Mouse (Mus musculus): Measurements from ENCODE around the gene Gm49337. TPM values are rescaled to one million over a fixed set of nuclear protein-coding genes. Genes with fewer than 3 reads are reported as not detected.

Gm49337 gene
- total and polyA plus RNA-seq, 3 experiments = not detected

DNA sequence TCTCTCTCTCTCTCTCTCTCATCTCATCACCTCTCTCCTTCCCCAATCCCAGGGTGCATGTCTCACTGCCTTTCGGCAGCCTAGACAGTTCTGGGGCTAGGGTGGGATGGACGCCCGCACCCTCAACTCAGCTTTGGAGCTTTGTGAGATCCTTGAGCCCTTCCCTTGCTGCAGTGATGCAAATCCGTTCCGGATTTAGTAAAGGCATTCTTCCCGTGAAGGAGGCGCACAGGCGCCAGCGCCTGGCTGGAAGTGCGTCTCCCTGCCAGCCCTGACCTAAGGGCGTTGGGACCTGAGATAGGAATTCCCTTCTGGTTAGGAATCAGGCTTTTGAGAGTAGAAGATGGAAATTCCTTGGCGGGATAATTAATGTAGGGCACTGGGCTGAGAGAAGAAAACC, 9.6 kb downstream of the Gm49337 start:
- Histone ChIP-seq H3K9me3 (replicated peaks; ENCODE audit: insufficient read depth, low read length) (no peaks in the 10 kb centered on the region), H3K4me1 (ENCODE audit: control insufficient read depth in 1 of 2, insufficient read depth in 2 of 2, low read length in 2 of 2) (no peaks in the 10 kb centered on the region), H3K27me3 (ENCODE audit: control insufficient read depth in 1 of 2, insufficient read depth in 2 of 2, low read length in 2 of 2) (peaks cover 0 to 2% of the 10 kb centered on the region in 2 experiments; a peak in 1 of 4 replicates), H3K27ac (ENCODE audit: control insufficient read depth, low read depth, low read length) (no peak overlapping the region), H3K9ac (ENCODE audit: control insufficient read depth, low read depth, low read length, poor library complexity, severe bottlenecking) (no peak overlapping the region), H3K36me3 (ENCODE audit: control insufficient read depth in 1 of 2, insufficient read depth in 2 of 2, low read length in 2 of 2) (no peaks in the 10 kb centered on the region), H3K79me2 (ENCODE audit: control insufficient read depth, insufficient read depth, low read length, poor library complexity) (no peaks in the 10 kb centered on the region), H3K4me3 (ENCODE audit: control insufficient read depth in 1 of 2, insufficient read depth in 1 of 2, low read depth in 2 of 2, low read length in 2 of 2) (no peak overlapping the region)
- no peak for DNase-seq (ENCODE audit: low read depth, low spot score)
- TF ChIP-seq CHD1 (IDR thresholded peaks at IDR 0.05; ENCODE audit: low read depth, low read length) (no peak), NELFE (IDR thresholded peaks at IDR 0.05; ENCODE audit: low read depth, low read length) (no peak), MEF2A (IDR thresholded peaks at IDR 0.05; ENCODE audit: extremely low read depth, insufficient replicate concordance, low read depth, low read length, poor library complexity, severe bottlenecking) (no peak), EP300 (IDR thresholded peaks at IDR 0.05; ENCODE audit: low read depth in 1 of 2, low read length in 2 of 2) (no peak), GATA1 (IDR thresholded peaks at IDR 0.05; ENCODE audit: low read depth, low read length) (no peak), ETS1 (IDR thresholded peaks at IDR 0.05; ENCODE audit: low read depth, low read length) (no peak), MAZ (IDR thresholded peaks at IDR 0.05; ENCODE audit: low read depth, low read length) (no peak), KAT2A (conservative IDR thresholded peaks at IDR 0.05; ENCODE audit: low read depth, low read length) (no peak), MYC (IDR thresholded peaks at IDR 0.05; ENCODE audit: low read depth, low read length) (no peak), JUND (IDR thresholded peaks at IDR 0.05; ENCODE audit: low read depth, low read length) (no peak), POLR2A (IDR thresholded peaks at IDR 0.05; ENCODE audit: control insufficient read depth in 1 of 2, insufficient read depth in 1 of 2, low read depth in 1 of 2, low read length in 2 of 2, poor library complexity in 1 of 2) (no peak), USF1 (IDR thresholded peaks at IDR 0.05; ENCODE audit: low read depth, low read length) (no peak), BHLHE40 (IDR thresholded peaks at IDR 0.05; ENCODE audit: borderline replicate concordance, low read depth, low read length) (no peak), CHD2 (IDR thresholded peaks at IDR 0.05; ENCODE audit: low read length) (no peak), SMC3 (IDR thresholded peaks at IDR 0.05; ENCODE audit: low read depth, low read length) (no peak), RAD21 (IDR thresholded peaks at IDR 0.05; ENCODE audit: low read depth, low read length) (no peak), TAL1 (IDR thresholded peaks at IDR 0.05; ENCODE audit: low read length) (no peak), GABPA (IDR thresholded peaks at IDR 0.05; ENCODE audit: low read depth, low read length) (no peak)

DNA sequence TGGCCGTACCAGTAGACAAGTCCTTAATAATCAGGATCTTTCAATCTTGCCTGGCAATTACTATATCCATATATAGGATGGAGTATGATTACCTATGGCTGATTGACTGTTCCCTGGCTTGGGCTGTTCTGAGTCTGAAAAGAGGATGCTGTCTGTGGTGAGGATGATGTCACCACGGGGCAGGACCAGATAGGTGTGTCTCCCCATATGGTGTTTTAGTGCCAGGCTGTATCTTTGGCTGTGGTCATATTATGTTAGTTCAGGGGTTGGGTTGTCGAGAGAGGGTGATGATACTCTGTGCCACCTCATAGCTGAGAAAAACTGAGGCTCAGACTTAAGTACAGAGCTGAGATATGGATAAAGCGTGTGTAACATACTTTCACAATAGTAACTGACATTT, 11.9 kb downstream of the Gm49337 start:
- no peak overlapping the region for H3K4me3 ChIP-seq (ENCODE audit: control insufficient read depth in 1 of 2, insufficient read depth in 1 of 2, low read depth in 2 of 2, low read length in 2 of 2)
- no peaks in the 10 kb centered on the region for H3K4me1 ChIP-seq (ENCODE audit: control insufficient read depth in 1 of 2, insufficient read depth in 2 of 2, low read length in 2 of 2)
- no peaks in the 10 kb centered on the region for H3K79me2 ChIP-seq (ENCODE audit: control insufficient read depth, insufficient read depth, low read length, poor library complexity)
- no peaks in the 10 kb centered on the region for H3K9me3 ChIP-seq (replicated peaks; ENCODE audit: insufficient read depth, low read length)
- peaks cover 0 to 2% of the 10 kb centered on the region in 2 experiments; a peak in 1 of 4 replicates for H3K27me3 ChIP-seq (ENCODE audit: control insufficient read depth in 1 of 2, insufficient read depth in 2 of 2, low read length in 2 of 2)
- H3K36me3 ChIP-seq (ENCODE audit: control insufficient read depth in 1 of 2, insufficient read depth in 2 of 2, low read length in 2 of 2) = no peaks in the 10 kb centered on the region
- TF ChIP-seq MEF2A (IDR thresholded peaks at IDR 0.05; ENCODE audit: extremely low read depth, insufficient replicate concordance, low read depth, low read length, poor library complexity, severe bottlenecking) (no peak), POLR2AphosphoS2 (IDR thresholded peaks at IDR 0.05; ENCODE audit: low read length) (no peak), TCF12 (IDR thresholded peaks at IDR 0.05; ENCODE audit: low read depth, low read length) (no peak), GATA1 (IDR thresholded peaks at IDR 0.05; ENCODE audit: low read depth, low read length) (no peak), SIN3A (IDR thresholded peaks at IDR 0.05; ENCODE audit: low read length) (no peak), USF2 (IDR thresholded peaks at IDR 0.05; ENCODE audit: borderline replicate concordance in 1 of 2, insufficient read depth in 1 of 2, low read depth in 1 of 2, low read length in 2 of 2) (no peak), RCOR1 (IDR thresholded peaks at IDR 0.05; ENCODE audit: low read depth, low read length) (no peak), TAL1 (IDR thresholded peaks at IDR 0.05; ENCODE audit: low read length) (no peak), ETS1 (IDR thresholded peaks at IDR 0.05; ENCODE audit: low read depth, low read length) (no peak)
- no peak overlapping the region for H3K27ac ChIP-seq (ENCODE audit: control insufficient read depth, low read depth, low read length)
- DNase-seq (ENCODE audit: low read depth, low spot score) = no peak
- no peak overlapping the region for H3K9ac ChIP-seq (ENCODE audit: control insufficient read depth, low read depth, low read length, poor library complexity, severe bottlenecking)
